Mouse (Mus musculus) testis, adult 2 months (tissue): ENCODE results near the gene Akt3.

Experiments
- CTCF ChIP-seq: fragments of 200-500 bp; IDR thresholded peaks from 2 replicates; pipeline ENCODE4 v1.5.1; 2012; ENCODE audit warnings: low read depth, mild to moderate bottlenecking, inconsistent platforms, low read length, moderate library complexity; ENCODE audit not compliant: control insufficient read depth, insufficient read depth, insufficient replicate concordance
- POLR2A ChIP-seq: fragments of 200-500 bp; IDR thresholded peaks from 2 replicates; pipeline ENCODE4 v1.6.1; 2012; ENCODE audit warnings: low read depth, mild to moderate bottlenecking, inconsistent platforms, low read length, moderate library complexity; ENCODE audit not compliant: control insufficient read depth

DNA sequence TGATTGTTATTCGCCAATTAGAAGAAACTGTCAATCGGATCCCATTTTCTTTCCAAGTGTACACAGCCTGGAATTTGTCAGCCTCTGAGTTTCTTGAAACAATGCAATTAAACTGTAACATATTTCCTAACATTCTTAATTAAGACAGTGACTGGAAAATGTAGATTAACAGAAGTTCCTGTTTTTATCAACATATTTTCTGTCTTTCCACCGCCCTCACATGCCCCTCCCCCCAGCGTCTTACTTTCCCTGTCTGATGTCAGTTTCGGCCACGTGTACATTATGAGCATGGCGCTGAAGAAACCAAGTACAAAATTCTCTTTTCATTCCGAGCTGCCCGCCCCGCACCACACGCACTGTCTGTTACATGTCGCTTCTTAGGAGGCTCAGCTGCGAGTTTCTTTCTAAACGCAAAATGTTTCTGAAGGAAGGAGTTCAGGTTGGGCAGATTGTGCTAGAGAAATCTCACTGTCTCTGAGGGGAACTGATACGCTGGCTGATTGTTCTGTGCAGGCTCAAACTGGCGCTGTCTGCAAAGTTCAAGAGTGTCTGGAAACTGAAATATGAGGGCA lies 261.3 kb downstream of the Akt3 start:
- no peak for TF ChIP-seq POLR2A
- TF ChIP-seq CTCF: no peak
